Mouse (Mus musculus) kidney, postnatal 0 days (tissue): Measurements from ENCODE around the gene Auh. TPM values are rescaled to one million over a fixed set of nuclear protein-coding genes. Genes with fewer than 3 reads are reported as not detected.

ENCODE experiments used
- ATAC-seq: fragments of 200-750 bp; cut with Nextera tagmentation; replicated peaks from 2 replicates; pipeline ENCODE4 v1.8.0; 2017; ENCODE audit warnings: low read depth, moderate number of reproducible peaks, moderate TSS enrichment, moderate library complexity; ENCODE audit not compliant: low FRiP score
- DNase-seq: peaks from one replicate; pipeline ENCODE4 v3.0.0-alpha.2; 2016; ENCODE audit warnings: low spot score
- H3K27ac ChIP-seq: fragments of 300-500 bp; sonication (generic); 2 replicates; pipeline ENCODE4 v1.5.1; 2014; ENCODE audit warnings: mild to moderate bottlenecking
- H3K27me3 ChIP-seq: fragments of 300-500 bp; sonication (generic); 2 replicates; pipeline ENCODE4 v1.6.1; 2014; ENCODE audit warnings: low read length, mixed read lengths; ENCODE audit not compliant: insufficient read depth
- H3K36me3 ChIP-seq: fragments of 300-500 bp; sonication (generic); 2 replicates; pipeline ENCODE4 v1.6.1; 2014; ENCODE audit warnings: low read length, mixed read lengths; ENCODE audit not compliant: insufficient read depth
- H3K4me1 ChIP-seq: fragments of 300-500 bp; sonication (generic); replicated peaks from 2 replicates; pipeline ENCODE4 v1.6.1; 2014; ENCODE audit warnings: antibody characterized with exemption, low read length, mixed read lengths; ENCODE audit not compliant: insufficient read depth
- H3K4me2 ChIP-seq: fragments of 300-500 bp; sonication (generic); 2 replicates; pipeline ENCODE4 v1.6.1; 2014; ENCODE audit warnings: mild to moderate bottlenecking, low read length, moderate library complexity, mixed read lengths
- H3K4me3 ChIP-seq: fragments of 300-500 bp; sonication (generic); replicated peaks from 2 replicates; pipeline ENCODE4 v1.5.1; 2014; ENCODE audit warnings: low read depth, low read length
- H3K9ac ChIP-seq: fragments of 300-500 bp; sonication (generic); 2 replicates; pipeline ENCODE4 v1.6.1; 2014; ENCODE audit warnings: low read depth, low read length
- H3K9me3 ChIP-seq: fragments of 300-500 bp; sonication (generic); replicated peaks from 2 replicates; pipeline ENCODE4 v1.6.1; 2016; ENCODE audit warnings: low read length, inconsistent platforms, mixed read lengths
- CTCF ChIP-seq: IDR thresholded peaks from 2 replicates; pipeline ENCODE4 v1.5.1; 2016; ENCODE audit warnings: antibody characterized with exemption, low read depth, mild to moderate bottlenecking, moderate library complexity
- WGBS: fragments of 180-500 bp; shearing (Covaris S2); extraction: QIAGEN DNeasy Blood & Tissue Kit; methylation state at CpG from one replicate; pipeline ENCODE4 v1.1.7; 2014; 5-methylcytosine and 5-hydroxymethylcytosine counted together
- polyA plus RNA-seq: library from polyadenylated mRNA; unstranded; fragments of >200 nt; fragmentation: Nextera tagmentation; extraction: Ambion mirVana; gene quantifications from 2 replicates; pipeline ENCODE4 v1.2.1, GENCODE M21; 2015

Auh gene
- polyA plus RNA-seq, 1 experiment from 2014 or later, result 81.3 TPM

DNA sequence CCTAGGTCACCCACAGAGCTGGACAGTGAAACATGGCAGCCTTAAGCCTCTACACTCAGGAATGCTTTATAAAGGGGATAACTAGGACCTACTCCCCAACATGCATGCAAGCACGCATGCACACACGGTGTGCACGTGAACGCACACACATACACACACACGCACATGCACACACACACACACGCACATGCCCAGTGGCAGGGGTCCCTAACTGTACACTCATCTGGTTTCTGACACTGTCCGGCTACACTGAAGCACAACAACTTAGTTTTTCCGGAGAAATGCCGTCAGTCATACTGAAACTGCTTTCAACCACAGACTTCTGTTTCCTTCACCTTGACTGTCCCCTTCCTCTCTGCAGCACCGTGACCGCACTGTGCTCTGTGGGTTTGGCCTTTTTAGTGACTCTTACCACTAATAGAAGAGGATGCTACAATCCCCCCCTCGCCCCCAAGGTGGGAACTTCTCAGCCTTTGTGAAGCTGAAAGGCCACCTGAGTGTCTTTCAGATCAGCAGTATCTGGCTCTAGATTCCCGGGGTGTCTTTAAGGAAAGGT is 136.0 kb downstream of the Auh start:
- Histone ChIP-seq H3K4me2 (no peak overlapping the region), H3K4me1 (no peaks in the 10 kb centered on the region), H3K27ac (no peak overlapping the region), H3K9me3 (no peaks in the 10 kb centered on the region), H3K36me3 (no peaks in the 10 kb centered on the region), H3K4me3 (no peak overlapping the region), H3K9ac (no peak overlapping the region), H3K27me3 (no peaks in the 10 kb centered on the region)
- ATAC-seq (no peak), DNase-seq (no peak)
- no peak for TF ChIP-seq CTCF
- WGBS, result 91% methylated on average over 13 of the region's 13 CpGs

DNA sequence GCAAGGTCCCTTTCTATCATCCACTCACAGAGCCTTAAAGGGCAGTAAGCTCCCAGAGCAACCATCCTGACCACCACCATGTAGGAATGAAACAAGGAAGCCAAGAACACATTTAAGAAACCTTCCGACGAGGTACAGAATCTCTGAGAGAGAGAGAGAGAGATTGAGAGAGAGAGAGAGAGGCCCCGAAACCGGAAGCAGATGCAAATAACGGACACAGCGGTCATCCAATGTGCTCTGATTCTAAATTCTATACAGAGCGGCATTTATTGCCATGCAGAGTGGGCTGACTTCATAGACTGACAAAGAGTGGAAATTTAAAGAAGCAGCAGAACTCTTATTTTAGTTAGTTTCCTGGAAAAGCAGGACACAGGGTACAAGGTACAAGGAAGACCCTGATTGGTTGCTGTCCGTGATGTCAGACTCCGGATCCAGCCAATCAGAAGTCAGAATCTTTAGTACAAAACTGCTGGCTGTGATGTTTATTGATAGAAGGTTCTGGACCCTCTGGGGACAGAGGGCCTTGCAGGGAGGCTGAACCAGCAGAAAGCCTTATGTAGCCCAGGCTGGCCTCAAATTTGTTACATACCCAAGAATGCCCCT is 137.1 kb downstream of the Auh start:
- no peak for TF ChIP-seq CTCF
- 85% methylated on average over 9 of the region's 9 CpGs for WGBS
- Histone ChIP-seq H3K27ac (no peak overlapping the region), H3K4me1 (no peaks in the 10 kb centered on the region), H3K27me3 (no peaks in the 10 kb centered on the region), H3K36me3 (no peaks in the 10 kb centered on the region), H3K9me3 (no peaks in the 10 kb centered on the region), H3K4me3 (no peak overlapping the region), H3K9ac (no peak overlapping the region), H3K4me2 (no peak overlapping the region)
- DNase-seq, result no peak
- ATAC-seq, result no peak

DNA sequence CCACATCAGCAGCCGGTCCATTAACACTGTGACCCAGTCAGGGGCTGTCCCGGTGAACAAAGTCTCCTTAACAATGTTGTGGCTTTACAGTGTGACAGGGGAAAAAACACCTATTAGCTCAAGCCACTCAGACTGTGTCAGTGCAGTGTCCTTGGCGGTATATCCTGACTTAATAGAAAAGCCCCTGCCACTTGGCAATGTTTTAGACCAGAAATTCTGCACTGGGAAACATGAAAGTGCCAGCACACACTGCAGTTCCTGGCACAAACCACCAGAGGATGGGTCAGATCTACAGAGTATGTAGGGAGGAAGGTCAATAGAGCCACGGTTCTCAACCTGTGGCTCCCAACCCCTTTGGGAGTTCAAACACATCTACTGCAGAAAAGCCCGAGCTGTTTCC is 138.6 kb downstream of the Auh start:
- Histone ChIP-seq H3K9me3 (no peaks in the 10 kb centered on the region), H3K36me3 (no peaks in the 10 kb centered on the region), H3K9ac (no peak overlapping the region), H3K27me3 (no peaks in the 10 kb centered on the region), H3K4me3 (no peak overlapping the region), H3K4me1 (no peaks in the 10 kb centered on the region), H3K4me2 (no peak overlapping the region), H3K27ac (no peak overlapping the region)
- ATAC-seq (no peak), DNase-seq (no peak)
- TF ChIP-seq CTCF, result peak; percentile 36; the same call in 1 of the 2 replicates
- WGBS, result 59% methylated on average over 5 of the region's 5 CpGs

Other genes starting within 250 kb of the Auh start
- 17.0 and 17.1 TPM in 2 replicates for gene Nfil3, start 51.4 kb upstream of the Auh start, polyA plus RNA-seq